Mouse (Mus musculus) right cerebral cortex, postnatal 36 days (tissue): ENCODE measurements at regions not wholly inside any gene's neighbourhood (a gene's known extent, or its start where the extent isn't known, plus 50 kb on each side); places are given as distances from the start of the nearest gene placed in this dataset.

Experiments used
- DNase-seq, 2 experiments: peaks; one replicate each; pipeline ENCODE4 v3.0.0; 2022; ENCODE audit warnings: low spot score in 2 of 2, mixed read lengths in 1 of 2

DNA sequence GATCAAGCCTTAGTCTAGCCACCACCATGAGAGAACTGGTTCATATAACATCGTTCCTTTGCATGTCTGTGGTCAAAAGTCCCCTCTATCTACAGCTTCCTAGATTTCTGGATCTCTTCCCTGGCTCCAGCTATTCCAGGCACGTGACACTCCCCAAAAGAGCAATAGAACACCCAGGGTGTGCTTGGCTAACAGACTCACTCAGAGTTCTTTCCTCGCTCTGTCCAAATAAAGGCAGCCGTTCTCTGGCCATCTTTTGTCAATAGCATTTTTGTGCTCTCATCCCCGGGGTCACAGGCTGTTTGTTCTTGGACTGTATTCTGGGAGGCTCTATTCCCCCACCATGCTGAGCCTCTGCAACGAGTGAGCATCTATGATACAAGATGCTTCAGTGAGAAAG, 87.3 kb upstream of the Nckap5 start:
- no peak for DNase-seq

DNA sequence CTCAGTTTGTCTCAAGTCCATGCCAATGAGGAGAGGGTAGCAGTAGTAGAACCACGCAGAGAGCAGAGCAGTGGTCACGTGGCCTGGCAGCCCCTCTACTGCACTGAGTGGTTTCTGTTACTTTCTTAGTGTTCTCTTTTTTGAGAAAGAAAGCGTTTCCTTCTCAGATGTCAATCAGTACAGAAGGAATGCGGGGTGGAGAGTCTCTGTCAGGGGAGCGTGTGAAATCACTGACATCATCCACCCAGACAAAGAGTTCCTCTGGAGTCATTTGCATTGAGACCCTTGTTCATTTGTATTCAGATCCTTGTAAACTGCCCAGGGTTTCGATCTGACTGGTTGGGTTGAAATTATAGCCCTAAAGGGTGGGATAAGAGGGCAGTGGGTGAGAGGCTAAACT, 85.8 kb upstream of the Nckap5 start:
- no peak for DNase-seq

DNA sequence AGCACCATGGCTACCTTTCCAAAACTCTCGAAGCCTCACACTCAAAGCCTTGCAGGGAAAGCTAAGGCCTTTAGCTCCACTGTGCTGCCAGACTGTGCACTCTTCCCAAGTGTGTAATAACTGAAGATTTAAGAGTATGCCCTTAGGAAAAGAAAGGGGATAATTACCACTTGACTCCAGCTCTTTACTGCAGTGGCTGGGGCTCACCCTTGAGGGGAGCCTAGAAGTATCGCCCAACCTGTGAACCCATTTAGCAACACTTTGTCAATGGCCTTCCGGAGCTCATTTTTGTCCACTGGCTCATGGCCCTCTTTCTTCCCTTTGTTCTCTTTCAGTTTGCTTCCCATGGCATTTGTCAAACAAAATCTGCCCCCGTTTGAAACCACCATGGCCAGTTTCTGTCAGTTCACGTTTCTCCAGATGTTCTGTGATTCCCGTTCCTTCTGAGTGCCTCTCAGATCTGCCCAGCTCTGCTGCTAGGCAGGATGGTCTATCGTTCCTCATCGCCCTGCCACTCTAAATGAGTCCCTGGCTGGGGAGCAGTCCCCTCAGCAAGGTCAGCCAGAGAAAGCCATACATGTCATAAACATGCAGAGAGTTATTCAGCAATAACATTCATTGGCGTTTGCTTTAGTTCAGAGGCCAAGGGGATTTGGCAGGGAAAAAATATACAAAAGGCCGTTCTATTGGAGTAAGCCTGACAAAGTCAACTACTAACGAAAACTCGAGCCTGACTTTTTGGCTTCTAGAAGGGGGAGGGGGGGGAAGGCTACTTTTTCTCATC, 80.9 kb upstream of the Nckap5 start:
- no peak for DNase-seq

DNA sequence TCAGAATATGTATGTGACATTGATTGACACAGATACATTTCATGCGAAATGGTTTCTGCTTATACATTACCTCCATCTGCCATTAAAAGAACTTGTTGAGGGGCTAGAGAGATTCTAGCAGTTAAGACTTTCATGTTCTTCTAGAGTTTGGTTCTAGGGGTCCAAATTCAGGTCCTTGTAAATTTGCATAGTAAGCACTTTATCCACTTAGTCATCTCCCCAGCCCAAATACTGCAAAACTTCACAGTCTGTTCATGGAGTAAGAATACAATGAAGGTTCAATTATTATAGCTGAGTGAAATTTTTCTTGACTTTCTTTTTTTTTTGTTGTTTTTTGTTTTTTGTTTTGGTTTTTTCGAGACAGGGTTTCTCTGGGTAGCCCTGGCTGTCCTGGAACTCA, 76.8 kb upstream of the Nckap5 start:
- DNase-seq: no peak

DNA sequence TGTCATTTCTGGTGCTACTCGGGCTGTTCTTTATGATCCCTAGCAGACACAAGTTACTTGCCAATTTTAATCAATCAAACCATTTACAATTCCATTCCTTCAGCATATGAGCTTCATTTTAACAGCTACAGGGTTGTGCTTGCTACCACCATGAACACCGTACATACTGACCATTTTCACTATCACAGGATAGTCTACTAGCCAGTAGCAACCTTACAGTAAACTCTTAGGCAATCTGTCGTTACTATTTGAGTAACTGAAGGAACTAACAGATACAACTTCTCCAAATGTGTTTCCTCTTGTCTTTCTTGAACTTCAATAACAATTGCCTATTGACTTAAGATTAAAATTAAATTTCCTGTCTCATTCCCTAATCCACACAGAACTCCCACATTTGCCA, 67.9 kb upstream of the Nckap5 start:
- no peak for DNase-seq

DNA sequence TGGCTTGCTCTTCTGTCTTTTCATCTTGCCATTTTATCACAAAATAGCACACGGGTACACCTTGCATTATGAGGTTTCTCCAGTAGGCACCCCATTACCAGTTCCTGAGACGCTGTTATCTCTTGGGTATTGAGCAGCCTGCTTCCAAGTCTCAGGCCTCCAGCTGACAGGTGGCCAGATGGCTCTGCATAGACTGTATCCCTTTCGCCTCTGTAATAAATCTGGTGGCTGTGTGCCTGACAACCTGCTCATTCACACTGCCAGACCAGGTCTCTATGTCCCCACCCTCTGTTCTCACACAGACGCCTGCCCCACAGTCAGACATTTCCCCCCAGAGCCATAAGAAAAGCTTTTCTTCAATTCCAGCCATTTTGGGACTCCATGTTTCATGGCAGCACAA, 66.3 kb upstream of the Nckap5 start:
- DNase-seq: no peak

DNA sequence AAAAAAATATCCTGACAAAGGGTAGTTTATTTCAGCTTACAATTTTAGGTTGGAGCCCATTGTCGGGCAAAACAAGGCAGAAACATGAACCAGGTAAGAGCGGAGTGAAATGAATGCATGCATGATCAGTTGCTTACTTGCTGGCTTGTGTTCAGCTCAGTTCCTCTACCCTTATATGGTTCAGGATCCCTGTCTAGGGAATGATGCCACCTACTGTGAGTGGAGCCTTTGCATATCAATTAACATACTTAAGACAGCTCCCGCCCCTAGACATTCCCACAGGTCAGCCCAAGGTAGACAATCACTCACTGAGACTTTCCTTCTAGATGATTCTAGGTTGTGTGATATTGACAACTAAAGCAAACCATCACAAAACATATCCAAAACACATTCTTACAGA, 50.2 kb upstream of the Nckap5 start:
- no peak for DNase-seq
